Mouse (Mus musculus) lung, postnatal 0 days (tissue): ENCODE data around the gene P4ha3. TPM values are rescaled to one million over a fixed set of nuclear protein-coding genes. Genes with fewer than 3 reads are reported as not detected.

Experiments
- ATAC-seq: fragments of 200-750 bp; cut with Nextera tagmentation; 2 replicates; pipeline ENCODE4 v1.8.0; 2017; ENCODE audit warnings: moderate library complexity
- DNase-seq: peaks from one replicate; pipeline ENCODE4 v3.0.0-alpha.2; 2016; ENCODE audit warnings: low spot score
- H3K27ac ChIP-seq: fragments of 300-500 bp; sonication (generic); 2 replicates; pipeline ENCODE4 v1.5.1; 2014; ENCODE audit warnings: antibody characterized with exemption, mild to moderate bottlenecking, low read length, mixed read lengths
- H3K27me3 ChIP-seq: fragments of 300-500 bp; sonication (generic); replicated peaks from 2 replicates; pipeline ENCODE4 v1.6.1; 2014; ENCODE audit warnings: low read length, mixed read lengths; ENCODE audit not compliant: insufficient read depth
- H3K36me3 ChIP-seq: fragments of 300-500 bp; sonication (generic); 2 replicates; pipeline ENCODE4 v1.6.1; 2014; ENCODE audit warnings: low read length, mixed read lengths; ENCODE audit not compliant: insufficient read depth
- H3K4me1 ChIP-seq: fragments of 300-500 bp; sonication (generic); 2 replicates; pipeline ENCODE4 v1.6.1; 2014; ENCODE audit warnings: antibody characterized with exemption, low read depth, low read length, mixed read lengths; ENCODE audit not compliant: insufficient read depth
- H3K4me2 ChIP-seq: fragments of 300-500 bp; sonication (generic); replicated peaks from 2 replicates; pipeline ENCODE4 v1.6.1; 2014; ENCODE audit warnings: low read depth, mild to moderate bottlenecking, low read length, moderate library complexity, mixed read lengths
- H3K4me3 ChIP-seq: fragments of 300-500 bp; sonication (generic); 2 replicates; pipeline ENCODE4 v1.5.1; 2014; ENCODE audit warnings: low read depth, low read length
- H3K9ac ChIP-seq: fragments of 300-500 bp; sonication (generic); replicated peaks from 2 replicates; pipeline ENCODE4 v1.6.1; 2014; ENCODE audit warnings: low read depth, mild to moderate bottlenecking
- H3K9me3 ChIP-seq: fragments of 300-500 bp; sonication (generic); 2 replicates; pipeline ENCODE4 v1.6.1; 2016; ENCODE audit warnings: low read length, mixed read lengths
- CTCF ChIP-seq: IDR thresholded peaks from 2 replicates; pipeline ENCODE4 v1.5.1; 2016; ENCODE audit warnings: antibody characterized with exemption, mild to moderate bottlenecking
- EP300 ChIP-seq: IDR thresholded peaks from 2 replicates; pipeline ENCODE4 v1.6.1; 2016; ENCODE audit warnings: antibody characterized with exemption, mild to moderate bottlenecking, control low read depth
- WGBS: fragments of 180-500 bp; shearing (Covaris S2); extraction: QIAGEN DNeasy Blood & Tissue Kit; methylation state at CpG from one replicate; pipeline ENCODE4 v1.1.7; 2014; 5-methylcytosine and 5-hydroxymethylcytosine counted together
- polyA plus RNA-seq: library from polyadenylated mRNA; unstranded; fragments of >200 nt; fragmentation: Nextera tagmentation; extraction: Ambion mirVana; gene quantifications from 2 replicates; pipeline ENCODE4 v1.2.1, GENCODE M21; 2015

The P4ha3 gene
- polyA plus RNA-seq, 1 experiment from 2014 or later = 1.8 TPM

- H3K4me1 ChIP-seq = no peaks in the 10 kb centered on the region; the same call in 1 of the 2 replicates
- no peak overlapping the region for H3K4me3 ChIP-seq
- TF ChIP-seq EP300 = no peak
- no peak for TF ChIP-seq CTCF
- DNase-seq = no peak
- H3K27ac ChIP-seq = no peak overlapping the region
- no peak overlapping the region for H3K4me2 ChIP-seq
- H3K36me3 ChIP-seq = no peaks in the 10 kb centered on the region
- no peak overlapping the region for H3K9ac ChIP-seq
- no peaks in the 10 kb centered on the region for H3K27me3 ChIP-seq
- H3K9me3 ChIP-seq = no peaks in the 10 kb centered on the region
- ATAC-seq = no peak
- 50% methylated on average over 3 of the region's 3 CpGs for WGBS
Observed at GRCm38 (mm10) chr7:100283298-100283697, 2.0 kb upstream of the P4ha3 start.

GRCm38 (mm10) chr7:100287748-100288578 is 2.6 kb downstream of the P4ha3 start:
- peak overlapping the region; percentile 52 for H3K27ac ChIP-seq
- H3K36me3 ChIP-seq = no peaks in the 10 kb centered on the region
- no peaks in the 10 kb centered on the region for H3K27me3 ChIP-seq
- H3K4me2 ChIP-seq = peak overlapping the region; percentile 51
- ATAC-seq (peak; percentile 79), DNase-seq (peak; percentile 88)
- no peak for TF ChIP-seq EP300
- TF ChIP-seq CTCF = no peak
- H3K4me1 ChIP-seq = no peaks in the 10 kb centered on the region; the same call in 1 of the 2 replicates
- no peaks in the 10 kb centered on the region for H3K9me3 ChIP-seq
- H3K9ac ChIP-seq = no peak overlapping the region
- peak overlapping the region; percentile 10; the same call in 1 of the 2 replicates for H3K4me3 ChIP-seq
- WGBS = 12% methylated on average over 7 of the region's 7 CpGs

GRCm38 (mm10) chr7:100288622-100289021 is 3.3 kb downstream of the P4ha3 start:
- peak; percentile 78 for ATAC-seq
- H3K9me3 ChIP-seq = no peaks in the 10 kb centered on the region
- peak overlapping the region; percentile 52 for H3K27ac ChIP-seq
- H3K27me3 ChIP-seq = no peaks in the 10 kb centered on the region
- no peaks in the 10 kb centered on the region for H3K36me3 ChIP-seq
- H3K4me2 ChIP-seq = peak overlapping the region; percentile 51
- WGBS = 26% methylated on average over 11 of the region's 11 CpGs
- H3K9ac ChIP-seq = no peak overlapping the region
- TF ChIP-seq EP300 = no peak
- TF ChIP-seq CTCF = no peak
- H3K4me1 ChIP-seq = no peaks in the 10 kb centered on the region; the same call in 1 of the 2 replicates
- DNase-seq = peak; percentile 69
- peak overlapping the region; percentile 10; the same call in 1 of the 2 replicates for H3K4me3 ChIP-seq

GRCm38 (mm10) chr7:100293546-100293945 is 8.2 kb downstream of the P4ha3 start:
- Histone ChIP-seq H3K4me3 (no peak overlapping the region), H3K36me3 (no peaks in the 10 kb centered on the region), H3K27ac (no peak overlapping the region), H3K27me3 (no peaks in the 10 kb centered on the region), H3K4me2 (no peak overlapping the region), H3K9me3 (no peaks in the 10 kb centered on the region), H3K9ac (no peak overlapping the region), H3K4me1 (no peaks in the 10 kb centered on the region; the same call in 1 of the 2 replicates)
- WGBS = 74% methylated on average over 8 of the region's 8 CpGs
- TF ChIP-seq EP300 = no peak
- TF ChIP-seq CTCF = no peak
- DNase-seq = no peak
- no peak for ATAC-seq

- Histone ChIP-seq H3K9ac (no peak overlapping the region), H3K4me1 (no peaks in the 10 kb centered on the region), H3K4me3 (no peak overlapping the region), H3K9me3 (no peaks in the 10 kb centered on the region), H3K27ac (no peak overlapping the region), H3K36me3 (no peaks in the 10 kb centered on the region), H3K27me3 (no peaks in the 10 kb centered on the region), H3K4me2 (no peak overlapping the region)
- ATAC-seq = no peak
- DNase-seq = no peak
- 92% methylated on average over 2 of the region's 2 CpGs for WGBS
- TF ChIP-seq CTCF (no peak), EP300 (no peak)
Observed at GRCm38 (mm10) chr7:100295745-100296144, 10.4 kb downstream of the P4ha3 start.

- H3K9ac ChIP-seq = no peak overlapping the region
- DNase-seq (no peak), ATAC-seq (no peak)
- no peak overlapping the region for H3K4me3 ChIP-seq
- no peaks in the 10 kb centered on the region for H3K9me3 ChIP-seq
- no peak overlapping the region for H3K4me2 ChIP-seq
- H3K27me3 ChIP-seq = no peaks in the 10 kb centered on the region
- no peaks in the 10 kb centered on the region; the same call in 1 of the 2 replicates for H3K4me1 ChIP-seq
- no peak for TF ChIP-seq EP300
- TF ChIP-seq CTCF = no peak
- no peaks in the 10 kb centered on the region for H3K36me3 ChIP-seq
- 78% methylated on average over 6 of the region's 6 CpGs for WGBS
- no peak overlapping the region for H3K27ac ChIP-seq
Observed at GRCm38 (mm10) chr7:100296699-100297098, 11.4 kb downstream of the P4ha3 start.
